Mouse (Mus musculus) midbrain, postnatal 0 days (tissue): ENCODE data around the gene Tmem33. TPM values are rescaled to one million over a fixed set of nuclear protein-coding genes. Genes with fewer than 3 reads are reported as not detected.
A peak's percentile ranks its signal among the peaks of the same experiment; 100 is the strongest.

ENCODE experiments used
- ATAC-seq: fragments of 200-750 bp; cut with Nextera tagmentation; 2 replicates; pipeline ENCODE4 v1.8.0; 2017; ENCODE audit warnings: moderate number of reproducible peaks, mild to moderate bottlenecking, moderate TSS enrichment, moderate library complexity; ENCODE audit not compliant: low FRiP score
- DNase-seq: peaks from one replicate; pipeline ENCODE4 v3.0.0-alpha.2; 2015; ENCODE audit warnings: low spot score
- H3K27ac ChIP-seq: fragments of 300-500 bp; sonication (generic); 2 replicates; pipeline ENCODE4 v1.5.1; 2014; ENCODE audit warnings: low read depth, mild to moderate bottlenecking, low read length, mixed read lengths
- H3K27me3 ChIP-seq: fragments of 300-500 bp; sonication (generic); 2 replicates; pipeline ENCODE4 v1.6.1; 2014; ENCODE audit warnings: low read length, control low read depth, mixed read lengths; ENCODE audit not compliant: insufficient read depth
- H3K36me3 ChIP-seq: fragments of 300-500 bp; sonication (generic); 2 replicates; pipeline ENCODE4 v1.6.1; 2014; ENCODE audit warnings: low read length, control low read depth, mixed read lengths; ENCODE audit not compliant: insufficient read depth
- H3K4me1 ChIP-seq: fragments of 300-500 bp; sonication (generic); 2 replicates; pipeline ENCODE4 v1.6.1; 2014; ENCODE audit warnings: mild to moderate bottlenecking, control low read depth, antibody characterized with exemption, low read length, mixed read lengths; ENCODE audit not compliant: insufficient read depth
- H3K4me2 ChIP-seq: fragments of 300-500 bp; sonication (generic); 2 replicates; pipeline ENCODE4 v1.6.1; 2014; ENCODE audit warnings: low read depth, mild to moderate bottlenecking, low read length, mixed read lengths; ENCODE audit not compliant: poor library complexity, severe bottlenecking
- H3K4me3 ChIP-seq: fragments of 300-500 bp; sonication (generic); 2 replicates; pipeline ENCODE4 v1.5.1; 2014; ENCODE audit warnings: low read depth, mild to moderate bottlenecking, low read length, moderate library complexity
- H3K9ac ChIP-seq: fragments of 300-500 bp; sonication (generic); replicated peaks from 2 replicates; pipeline ENCODE4 v1.6.1; 2014; ENCODE audit warnings: mild to moderate bottlenecking, low read length, moderate library complexity, mixed read lengths; ENCODE audit not compliant: poor library complexity, severe bottlenecking
- H3K9me3 ChIP-seq: fragments of 300-500 bp; sonication (generic); 2 replicates; pipeline ENCODE4 v1.6.1; 2016; ENCODE audit warnings: low read length, control low read depth
- CTCF ChIP-seq: IDR thresholded peaks from 2 replicates; pipeline ENCODE4 v1.5.1; 2016; ENCODE audit warnings: antibody characterized with exemption, mild to moderate bottlenecking
- WGBS: fragments of 180-500 bp; shearing (Covaris S2); extraction: QIAGEN DNeasy Blood & Tissue Kit; methylation state at CpG from one replicate; pipeline ENCODE4 v1.1.7; 2014; 5-methylcytosine and 5-hydroxymethylcytosine counted together
- polyA plus RNA-seq: library from polyadenylated mRNA; unstranded; fragments of >200 nt; fragmentation: Nextera tagmentation; extraction: Ambion mirVana; gene quantifications from 2 replicates; pipeline ENCODE4 v1.2.1, GENCODE M21; 2015
- total RNA-seq: library from RNA; depleted of rRNA; stranded (reverse); fragments of >200 nt; gene quantifications from 2 replicates; pipeline ENCODE4 v1.2.3, GENCODE M21; 2014; rRNA removed

Tmem33 gene
- total RNA-seq (68.1 and 74.6 TPM in 2 replicates), polyA plus RNA-seq (49.8 and 55.0 TPM in 2 replicates)

GRCm38 (mm10) chr5:67260531-67261371, at the start of gene Tmem33:
Tmem33 (plus strand) TSS chr5:67260565.
- under 1% methylated on average over 67 of the region's 67 CpGs for WGBS
- Histone ChIP-seq H3K27ac (peak within 1 kb of the TSS; percentile 83), H3K9me3 (no peaks in the 10 kb centered on the region), H3K4me3 (peak within 1 kb of the TSS; percentile 96), H3K27me3 (no peaks in the 10 kb centered on the region), H3K36me3 (peaks cover 16% of the 10 kb centered on the region; the same call in 1 of the 2 replicates), H3K9ac (peak within 1 kb of the TSS; percentile 87), H3K4me2 (peak within 1 kb of the TSS; percentile 76), H3K4me1 (peaks cover 7% of the 10 kb centered on the region; the same call in 1 of the 2 replicates)
- no peak for TF ChIP-seq CTCF
- ATAC-seq (peak; percentile 88), DNase-seq (peak; percentile 97)

GRCm38 (mm10) chr5:67213168-67213567, 47.2 kb upstream of the Tmem33 start:
- DNase-seq (no peak), ATAC-seq (no peak)
- no peak overlapping the region for H3K9ac ChIP-seq
- no peak overlapping the region for H3K27ac ChIP-seq
- TF ChIP-seq CTCF: no peak
- H3K36me3 ChIP-seq: no peaks in the 10 kb centered on the region
- H3K4me2 ChIP-seq: no peak overlapping the region
- H3K4me1 ChIP-seq: no peaks in the 10 kb centered on the region; the same call in 1 of the 2 replicates
- H3K9me3 ChIP-seq: no peaks in the 10 kb centered on the region
- H3K27me3 ChIP-seq: peaks cover 46% of the 10 kb centered on the region
- WGBS: 39% methylated on average over 5 of the region's 5 CpGs
- no peak overlapping the region for H3K4me3 ChIP-seq

GRCm38 (mm10) chr5:67215121-67216030, 45.0 kb upstream of the Tmem33 start:
- no peak for TF ChIP-seq CTCF
- Histone ChIP-seq H3K9ac (no peak overlapping the region), H3K4me2 (no peak overlapping the region), H3K27me3 (peaks cover 64% of the 10 kb centered on the region), H3K9me3 (no peaks in the 10 kb centered on the region), H3K36me3 (no peaks in the 10 kb centered on the region), H3K4me3 (no peak overlapping the region), H3K4me1 (no peaks in the 10 kb centered on the region; the same call in 1 of the 2 replicates), H3K27ac (no peak overlapping the region)
- no peak for DNase-seq
- ATAC-seq: no peak
- 2% methylated on average over 28 of the region's 28 CpGs for WGBS

GRCm38 (mm10) chr5:67216031-67216778, 44.2 kb upstream of the Tmem33 start:
- Histone ChIP-seq H3K4me1 (no peaks in the 10 kb centered on the region; the same call in 1 of the 2 replicates), H3K27ac (no peak overlapping the region), H3K9ac (no peak overlapping the region), H3K9me3 (no peaks in the 10 kb centered on the region), H3K36me3 (no peaks in the 10 kb centered on the region), H3K4me2 (peak overlapping the region; percentile 45), H3K27me3 (peaks cover 73% of the 10 kb centered on the region), H3K4me3 (peak overlapping the region; percentile 15; the same call in 1 of the 2 replicates)
- TF ChIP-seq CTCF: no peak
- ATAC-seq (no peak), DNase-seq (no peak)
- WGBS: under 1% methylated on average over 49 of the region's 49 CpGs

GRCm38 (mm10) chr5:67216779-67217095, 43.6 kb upstream of the Tmem33 start:
- Histone ChIP-seq H3K9ac (no peak overlapping the region), H3K27ac (no peak overlapping the region), H3K4me2 (peak overlapping the region; percentile 45), H3K36me3 (no peaks in the 10 kb centered on the region), H3K27me3 (peaks cover 78% of the 10 kb centered on the region), H3K4me1 (no peaks in the 10 kb centered on the region; the same call in 1 of the 2 replicates), H3K9me3 (no peaks in the 10 kb centered on the region), H3K4me3 (peak overlapping the region; percentile 15; the same call in 1 of the 2 replicates)
- ATAC-seq (no peak), DNase-seq (no peak)
- TF ChIP-seq CTCF: no peak
- 2% methylated on average over 9 of the region's 9 CpGs for WGBS
